Mouse (Mus musculus): Measurements from ENCODE around the gene Gm11444. TPM values are rescaled to one million over a fixed set of nuclear protein-coding genes. Genes with fewer than 3 reads are reported as not detected.

Gene Gm11444
- polyA plus RNA-seq, 2 experiments, result not detected

GRCm38 (mm10) chr11:85841980-85842379, 8.2 kb downstream of the Gm11444 start:
- ATAC-seq (ENCODE audit: insufficient read depth), result peak; percentile 31; the same call in 1 of the 2 replicates
- TF ChIP-seq EP300 (IDR thresholded peaks at IDR 0.05; ENCODE audit: low read depth) (no peak), CTCF (IDR thresholded peaks at IDR 0.05; ENCODE audit: low read depth) (peak; percentile 81)
- DNase-seq (ENCODE audit: low read depth in 3 of 3, low spot score in 3 of 3), result no peak
- H3K27ac ChIP-seq, result no peak overlapping the region
- WGBS (ENCODE audit: insufficient replicate concordance), result under 1% methylated on average over 32 of the region's 32 CpGs
- H3K9ac ChIP-seq (replicated peaks), result no peak overlapping the region
- H3K4me2 ChIP-seq (ENCODE audit: low read depth), result peak overlapping the region; percentile 33
- peaks cover 93% of the 10 kb centered on the region for H3K27me3 ChIP-seq (ENCODE audit: control insufficient read depth, insufficient read depth, low read length)
- peak overlapping the region in 1 of 2 experiments; percentile 7; a peak in 1 of 4 replicates for H3K4me3 ChIP-seq (ENCODE audit: insufficient read depth in 1 of 2, low read depth in 2 of 2, low read length in 2 of 2)
- H3K36me3 ChIP-seq (replicated peaks; ENCODE audit: control insufficient read depth, insufficient read depth, low read depth), result no peaks in the 10 kb centered on the region
- peaks cover 3 to 7% of the 10 kb centered on the region in 2 experiments; a peak in 2 of 4 replicates for H3K4me1 ChIP-seq (replicated peaks; ENCODE audit: control insufficient read depth in 2 of 2, insufficient read depth in 2 of 2, low read length in 1 of 2)
- no peaks in the 10 kb centered on the region for H3K9me3 ChIP-seq (ENCODE audit: control insufficient read depth, low read length)

- TF ChIP-seq EP300 (IDR thresholded peaks at IDR 0.05; ENCODE audit: low read depth), result no peak
- 0 out of 2 replicates have a peak, but pooled peaks have one; percentile 12 for TF ChIP-seq CTCF (IDR thresholded peaks at IDR 0.05; ENCODE audit: low read depth)
- H3K27ac ChIP-seq, result no peak overlapping the region
- no peaks in the 10 kb centered on the region for H3K36me3 ChIP-seq (replicated peaks; ENCODE audit: control insufficient read depth, insufficient read depth, low read depth)
- H3K4me2 ChIP-seq (ENCODE audit: low read depth), result no peak overlapping the region
- H3K4me3 ChIP-seq (ENCODE audit: insufficient read depth in 1 of 2, low read depth in 2 of 2, low read length in 2 of 2), result no peak overlapping the region
- H3K9ac ChIP-seq (replicated peaks), result no peak overlapping the region
- WGBS (ENCODE audit: insufficient replicate concordance), result 8% methylated on average over 8 of the region's 8 CpGs
- no peaks in the 10 kb centered on the region for H3K9me3 ChIP-seq (ENCODE audit: control insufficient read depth, low read length)
- peaks cover 3 to 7% of the 10 kb centered on the region in 2 experiments; a peak in 2 of 4 replicates for H3K4me1 ChIP-seq (replicated peaks; ENCODE audit: control insufficient read depth in 2 of 2, insufficient read depth in 2 of 2, low read length in 1 of 2)
- H3K27me3 ChIP-seq (ENCODE audit: control insufficient read depth, insufficient read depth, low read length), result peaks cover 100% of the 10 kb centered on the region
- ATAC-seq (ENCODE audit: insufficient read depth), result no peak
- no peak for DNase-seq (ENCODE audit: low read depth in 3 of 3, low spot score in 3 of 3)
These were observed 8.9 kb downstream of the Gm11444 start for GRCm38 (mm10) chr11:85841211-85841681.

- 2% methylated on average over 21 of the region's 21 CpGs for WGBS (ENCODE audit: insufficient replicate concordance)
- DNase-seq (ENCODE audit: low read depth in 3 of 3, low spot score in 3 of 3), result no peak
- TF ChIP-seq CTCF (IDR thresholded peaks at IDR 0.05; ENCODE audit: low read depth), result no peak
- no peak for TF ChIP-seq EP300 (IDR thresholded peaks at IDR 0.05; ENCODE audit: low read depth)
- no peak overlapping the region for H3K4me3 ChIP-seq (ENCODE audit: insufficient read depth in 1 of 2, low read depth in 2 of 2, low read length in 2 of 2)
- H3K36me3 ChIP-seq (replicated peaks; ENCODE audit: control insufficient read depth, insufficient read depth, low read depth), result no peaks in the 10 kb centered on the region
- H3K27ac ChIP-seq, result no peak overlapping the region
- ATAC-seq (ENCODE audit: insufficient read depth), result no peak
- no peak overlapping the region for H3K4me2 ChIP-seq (ENCODE audit: low read depth)
- no peak overlapping the region for H3K9ac ChIP-seq (replicated peaks)
- H3K9me3 ChIP-seq (ENCODE audit: control insufficient read depth, low read length), result no peaks in the 10 kb centered on the region
- H3K27me3 ChIP-seq (ENCODE audit: control insufficient read depth, insufficient read depth, low read length), result peaks cover 100% of the 10 kb centered on the region
- H3K4me1 ChIP-seq (replicated peaks; ENCODE audit: control insufficient read depth in 2 of 2, insufficient read depth in 2 of 2, low read length in 1 of 2), result peaks cover 3 to 7% of the 10 kb centered on the region in 2 experiments; a peak in 2 of 4 replicates
These were observed 9.4 kb downstream of the Gm11444 start for GRCm38 (mm10) chr11:85840803-85841145.

GRCm38 (mm10) chr11:85840031-85840802, 9.9 kb downstream of the Gm11444 start:
- no peak for ATAC-seq (ENCODE audit: insufficient read depth)
- H3K9ac ChIP-seq (replicated peaks), result no peak overlapping the region
- peaks cover 100% of the 10 kb centered on the region for H3K27me3 ChIP-seq (ENCODE audit: control insufficient read depth, insufficient read depth, low read length)
- no peak overlapping the region for H3K4me3 ChIP-seq (ENCODE audit: insufficient read depth in 1 of 2, low read depth in 2 of 2, low read length in 2 of 2)
- H3K4me2 ChIP-seq (ENCODE audit: low read depth), result no peak overlapping the region
- WGBS (ENCODE audit: insufficient replicate concordance), result 5% methylated on average over 27 of the region's 27 CpGs
- no peak for DNase-seq (ENCODE audit: low read depth in 3 of 3, low spot score in 3 of 3)
- TF ChIP-seq EP300 (IDR thresholded peaks at IDR 0.05; ENCODE audit: low read depth), result no peak
- no peak for TF ChIP-seq CTCF (IDR thresholded peaks at IDR 0.05; ENCODE audit: low read depth)
- no peak overlapping the region for H3K27ac ChIP-seq
- no peaks in the 10 kb centered on the region for H3K36me3 ChIP-seq (replicated peaks; ENCODE audit: control insufficient read depth, insufficient read depth, low read depth)
- no peaks in the 10 kb centered on the region for H3K9me3 ChIP-seq (ENCODE audit: control insufficient read depth, low read length)
- peaks cover 3 to 7% of the 10 kb centered on the region in 2 experiments; a peak in 2 of 4 replicates for H3K4me1 ChIP-seq (replicated peaks; ENCODE audit: control insufficient read depth in 2 of 2, insufficient read depth in 2 of 2, low read length in 1 of 2)

- Histone ChIP-seq H3K27me3 (ENCODE audit: control insufficient read depth, insufficient read depth, low read length) (peaks cover 100% of the 10 kb centered on the region), H3K4me3 (ENCODE audit: insufficient read depth in 1 of 2, low read depth in 2 of 2, low read length in 2 of 2) (no peak overlapping the region), H3K36me3 (replicated peaks; ENCODE audit: control insufficient read depth, insufficient read depth, low read depth) (no peaks in the 10 kb centered on the region), H3K4me1 (replicated peaks; ENCODE audit: control insufficient read depth in 2 of 2, insufficient read depth in 2 of 2, low read length in 1 of 2) (peaks cover 3 to 7% of the 10 kb centered on the region in 2 experiments; a peak in 2 of 4 replicates), H3K4me2 (ENCODE audit: low read depth) (no peak overlapping the region), H3K9ac (replicated peaks) (no peak overlapping the region), H3K27ac (no peak overlapping the region), H3K9me3 (ENCODE audit: control insufficient read depth, low read length) (no peaks in the 10 kb centered on the region)
- WGBS (ENCODE audit: insufficient replicate concordance), result 10% methylated on average over 7 of the region's 7 CpGs
- TF ChIP-seq EP300 (IDR thresholded peaks at IDR 0.05; ENCODE audit: low read depth), result no peak
- no peak for TF ChIP-seq CTCF (IDR thresholded peaks at IDR 0.05; ENCODE audit: low read depth)
- no peak for ATAC-seq (ENCODE audit: insufficient read depth)
- no peak for DNase-seq (ENCODE audit: low read depth in 3 of 3, low spot score in 3 of 3)
These were observed 10.7 kb downstream of the Gm11444 start for GRCm38 (mm10) chr11:85839258-85840030.
